Mouse (Mus musculus): ENCODE measurements around the gene Olfr94. TPM values are rescaled to one million over a fixed set of nuclear protein-coding genes. Genes with fewer than 3 reads are reported as not detected.
"Not testable (repeated sequence)": the region's sequence is repeated elsewhere in the genome, so short reads cannot be mapped to it uniquely, and the experiment has no call there.

Olfr94 gene
- polyA plus RNA-seq (2011; ENCODE audit: insufficient read depth, insufficient read length, low read depth, missing spikeins): 0.37 TPM in 1 of 2 replicates, not detected in the other

DNA sequence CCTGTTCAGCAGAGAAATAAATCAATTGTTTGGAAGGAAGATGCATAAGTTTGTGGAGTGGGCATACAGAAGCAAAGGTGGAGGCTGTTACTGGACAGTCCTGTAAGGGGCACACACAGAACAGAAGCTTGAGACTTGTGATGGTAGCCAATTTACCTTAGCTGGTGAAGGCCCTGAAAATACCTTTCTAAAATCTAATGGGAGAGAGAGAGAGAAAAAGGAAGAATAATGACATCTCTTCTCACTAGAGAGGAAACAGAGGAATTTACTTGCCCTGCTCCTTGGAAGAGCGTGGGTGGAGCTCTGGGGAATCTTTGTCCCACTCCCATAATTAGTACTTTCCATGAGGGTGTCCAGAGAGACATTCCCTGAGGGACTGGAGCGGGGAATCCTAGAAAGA is at the start of gene Olfr94:
Gene Olfr94 (minus strand): TSS at position 101 of the 400 bp plus-strand sequence.
- TF ChIP-seq EP300 (IDR thresholded peaks at IDR 0.05; ENCODE audit: insufficient read depth, low read depth, low read length) (no peak), POLR2A (IDR thresholded peaks at IDR 0.05; ENCODE audit: insufficient read depth, low read length) (no peak), CTCF (IDR thresholded peaks at IDR 0.05; ENCODE audit: low read depth, low read length) (no peak)
- Histone ChIP-seq H3K4me3 (ENCODE audit: low read depth, low read length) (no peak within 1 kb of the TSS), H3K27me3 (ENCODE audit: control insufficient read depth, insufficient read depth, low read length, poor library complexity, severe bottlenecking) (no peaks in the 10 kb centered on the region), H3K4me1 (ENCODE audit: control insufficient read depth, insufficient read depth, low read length) (no peaks in the 10 kb centered on the region), H3K27ac (ENCODE audit: insufficient read depth, low read length) (no peak within 1 kb of the TSS), H3K36me3 (ENCODE audit: control insufficient read depth, insufficient read depth, low read length, poor library complexity, severe bottlenecking) (no peaks in the 10 kb centered on the region), H3K9me3 (replicated peaks; ENCODE audit: control insufficient read depth, insufficient read depth, low read length, poor library complexity, severe bottlenecking) (no peaks in the 10 kb centered on the region), H3K9ac (ENCODE audit: low read depth, poor library complexity, severe bottlenecking) (no peak within 1 kb of the TSS)

DNA sequence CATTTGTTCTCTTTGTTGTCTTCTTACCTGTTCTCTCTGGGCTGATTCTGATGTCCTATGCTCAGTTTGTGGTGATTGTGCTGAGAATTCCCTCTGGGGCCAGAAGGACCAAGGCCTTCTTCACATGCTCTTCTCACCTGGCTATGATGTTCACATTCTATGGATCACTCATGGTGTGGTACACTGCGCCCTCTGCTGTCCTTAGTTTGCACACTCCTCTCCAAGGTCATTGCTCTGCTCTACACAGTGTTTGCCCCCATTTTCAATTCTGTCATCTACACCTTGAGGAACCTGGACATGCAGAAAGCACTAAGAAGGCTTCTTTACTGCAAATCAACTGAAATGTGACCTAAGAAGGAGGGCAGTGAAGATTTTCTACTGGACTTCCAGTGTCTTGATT is 49.8 kb upstream of the Olfr94 start:
- H3K36me3 ChIP-seq (ENCODE audit: control insufficient read depth, insufficient read depth, low read length, poor library complexity, severe bottlenecking): no peaks in the 10 kb centered on the region
- H3K27me3 ChIP-seq (ENCODE audit: control insufficient read depth, insufficient read depth, low read length, poor library complexity, severe bottlenecking): no peaks in the 10 kb centered on the region
- no peaks in the 10 kb centered on the region for H3K9me3 ChIP-seq (replicated peaks; ENCODE audit: control insufficient read depth, insufficient read depth, low read length, poor library complexity, severe bottlenecking)
- H3K9ac ChIP-seq (ENCODE audit: low read depth, poor library complexity, severe bottlenecking): no peak overlapping the region
- no peak overlapping the region for H3K27ac ChIP-seq (ENCODE audit: insufficient read depth, low read length)
- TF ChIP-seq POLR2A (IDR thresholded peaks at IDR 0.05; ENCODE audit: insufficient read depth, low read length) (no peak), CTCF (IDR thresholded peaks at IDR 0.05; ENCODE audit: low read depth, low read length) (peak; percentile 75)
- H3K4me3 ChIP-seq (ENCODE audit: low read depth, low read length): no peak overlapping the region
- no peaks in the 10 kb centered on the region for H3K4me1 ChIP-seq (ENCODE audit: control insufficient read depth, insufficient read depth, low read length)

DNA sequence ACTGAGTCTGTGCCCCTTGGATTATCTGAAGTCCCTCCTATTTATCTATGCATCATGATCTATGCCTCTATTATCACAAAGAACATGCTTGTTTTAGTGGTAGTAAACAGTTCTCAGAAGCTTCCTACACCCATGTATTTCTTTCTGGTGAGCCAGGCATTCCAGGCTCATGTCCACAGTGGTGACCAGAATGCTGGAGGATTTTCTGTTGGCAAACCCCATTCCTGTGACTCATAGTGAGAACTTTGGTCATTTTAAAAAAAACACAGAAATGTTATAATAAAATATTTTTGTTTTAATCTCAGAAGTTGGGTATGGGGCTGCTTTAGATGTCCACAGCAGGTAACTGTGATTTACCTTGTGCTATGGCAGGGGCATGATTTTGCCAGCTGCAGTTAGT is 48.7 kb upstream of the Olfr94 start:
- Histone ChIP-seq H3K27ac (ENCODE audit: insufficient read depth, low read length) (no peak overlapping the region), H3K4me1 (ENCODE audit: control insufficient read depth, insufficient read depth, low read length) (no peaks in the 10 kb centered on the region), H3K36me3 (ENCODE audit: control insufficient read depth, insufficient read depth, low read length, poor library complexity, severe bottlenecking) (no peaks in the 10 kb centered on the region), H3K9me3 (replicated peaks; ENCODE audit: control insufficient read depth, insufficient read depth, low read length, poor library complexity, severe bottlenecking) (no peaks in the 10 kb centered on the region), H3K4me3 (ENCODE audit: low read depth, low read length) (no peak overlapping the region), H3K27me3 (ENCODE audit: control insufficient read depth, insufficient read depth, low read length, poor library complexity, severe bottlenecking) (no peaks in the 10 kb centered on the region), H3K9ac (ENCODE audit: low read depth, poor library complexity, severe bottlenecking) (no peak overlapping the region)
- TF ChIP-seq EP300 (IDR thresholded peaks at IDR 0.05; ENCODE audit: insufficient read depth, low read depth, low read length) (no peak), CTCF (IDR thresholded peaks at IDR 0.05; ENCODE audit: low read depth, low read length) (no peak), POLR2A (IDR thresholded peaks at IDR 0.05; ENCODE audit: insufficient read depth, low read length) (no peak)

DNA sequence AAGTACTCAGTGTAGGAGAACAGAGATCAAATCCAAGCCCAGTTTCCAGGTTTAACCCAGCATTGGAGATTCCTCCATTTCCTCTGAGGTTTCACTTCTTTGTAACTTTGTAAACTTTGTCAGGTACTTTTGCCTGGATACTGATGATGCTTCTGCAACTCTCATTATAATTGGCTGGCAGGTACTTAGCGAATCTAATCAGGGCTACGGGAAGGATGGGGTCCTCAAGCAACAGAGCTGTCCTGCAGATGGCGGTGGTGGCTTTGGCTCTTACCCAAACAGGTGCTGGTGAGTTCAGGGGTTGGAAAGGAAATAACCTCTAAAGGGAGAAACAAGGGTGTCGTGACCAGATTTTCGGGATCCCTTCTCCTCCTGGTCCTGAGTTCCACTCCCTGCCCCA is 45.9 kb upstream of the Olfr94 start:
- no peaks in the 10 kb centered on the region for H3K36me3 ChIP-seq (ENCODE audit: control insufficient read depth, insufficient read depth, low read length, poor library complexity, severe bottlenecking)
- TF ChIP-seq CTCF (IDR thresholded peaks at IDR 0.05; ENCODE audit: low read depth, low read length) (peak; percentile 45), POLR2A (IDR thresholded peaks at IDR 0.05; ENCODE audit: insufficient read depth, low read length) (no peak), EP300 (IDR thresholded peaks at IDR 0.05; ENCODE audit: insufficient read depth, low read depth, low read length) (no peak)
- no peak overlapping the region for H3K9ac ChIP-seq (ENCODE audit: low read depth, poor library complexity, severe bottlenecking)
- H3K4me1 ChIP-seq (ENCODE audit: control insufficient read depth, insufficient read depth, low read length): no peaks in the 10 kb centered on the region
- no peaks in the 10 kb centered on the region; the same call in 1 of the 2 replicates for H3K9me3 ChIP-seq (replicated peaks; ENCODE audit: control insufficient read depth, insufficient read depth, low read length, poor library complexity, severe bottlenecking)
- H3K4me3 ChIP-seq (ENCODE audit: low read depth, low read length): no peak overlapping the region
- no peak overlapping the region for H3K27ac ChIP-seq (ENCODE audit: insufficient read depth, low read length)
- no peaks in the 10 kb centered on the region for H3K27me3 ChIP-seq (ENCODE audit: control insufficient read depth, insufficient read depth, low read length, poor library complexity, severe bottlenecking)

DNA sequence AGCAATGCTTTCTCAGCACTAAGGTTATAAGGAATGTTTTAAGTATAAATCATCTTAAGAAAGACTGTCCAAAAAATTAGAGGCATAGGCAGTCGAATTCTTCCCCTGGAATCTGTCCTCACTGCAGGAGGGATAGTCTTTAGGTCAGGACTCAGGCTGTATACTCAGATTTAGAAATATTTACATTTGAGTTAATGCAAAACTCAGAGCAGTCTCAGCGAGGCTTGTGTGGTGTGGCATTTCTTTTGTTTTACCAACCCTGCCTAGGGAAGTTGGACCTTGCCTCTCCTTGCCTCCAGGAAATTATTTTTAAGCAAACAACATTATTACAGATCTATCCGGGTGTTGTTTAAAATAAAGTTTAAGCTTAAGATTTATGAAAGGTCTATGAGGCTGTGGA is 41.4 kb upstream of the Olfr94 start:
- no peak overlapping the region for H3K4me3 ChIP-seq (ENCODE audit: low read depth, low read length)
- no peaks in the 10 kb centered on the region for H3K27me3 ChIP-seq (ENCODE audit: control insufficient read depth, insufficient read depth, low read length, poor library complexity, severe bottlenecking)
- H3K27ac ChIP-seq (ENCODE audit: insufficient read depth, low read length): 0 out of 2 replicates have a peak overlapping the region, but pooled peaks have one; percentile 16
- no peaks in the 10 kb centered on the region for H3K4me1 ChIP-seq (ENCODE audit: control insufficient read depth, insufficient read depth, low read length)
- no peak overlapping the region for H3K9ac ChIP-seq (ENCODE audit: low read depth, poor library complexity, severe bottlenecking)
- H3K9me3 ChIP-seq (replicated peaks; ENCODE audit: control insufficient read depth, insufficient read depth, low read length, poor library complexity, severe bottlenecking): peaks cover 23% of the 10 kb centered on the region
- no peaks in the 10 kb centered on the region for H3K36me3 ChIP-seq (ENCODE audit: control insufficient read depth, insufficient read depth, low read length, poor library complexity, severe bottlenecking)
- TF ChIP-seq EP300 (IDR thresholded peaks at IDR 0.05; ENCODE audit: insufficient read depth, low read depth, low read length): no peak

DNA sequence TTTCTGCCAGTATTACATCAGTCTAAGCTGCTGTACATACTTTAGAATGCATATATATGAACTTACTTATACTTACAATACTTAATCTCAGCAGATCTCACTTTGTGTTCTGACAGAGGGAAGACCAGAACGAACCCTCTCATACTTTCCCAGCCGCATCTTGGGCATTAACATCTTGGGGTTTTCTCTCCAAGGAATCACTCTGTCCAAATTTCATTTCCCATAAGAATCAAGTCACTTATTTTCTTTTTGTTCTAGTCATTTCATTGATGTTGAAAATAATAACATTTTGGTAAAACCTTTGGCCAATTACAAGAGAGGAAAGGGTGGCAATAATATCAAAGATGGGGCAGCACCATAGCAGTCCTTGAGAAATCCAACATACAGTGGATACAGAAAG is 36.4 kb upstream of the Olfr94 start, which contains the start of gene Olfr97:
Gene Olfr97 (minus strand): TSS at position 101 of the 400 bp plus-strand sequence.
- not testable (repeated sequence) for H3K4me1 ChIP-seq (ENCODE audit: control insufficient read depth, insufficient read depth, low read length); H3K36me3 ChIP-seq (ENCODE audit: control insufficient read depth, insufficient read depth, low read length, poor library complexity, severe bottlenecking); H3K27ac ChIP-seq (ENCODE audit: insufficient read depth, low read length); H3K27me3 ChIP-seq (ENCODE audit: control insufficient read depth, insufficient read depth, low read length, poor library complexity, severe bottlenecking); H3K9ac ChIP-seq (ENCODE audit: low read depth, poor library complexity, severe bottlenecking); H3K4me3 ChIP-seq (ENCODE audit: low read depth, low read length)
- peaks cover 23% of the 10 kb centered on the region for H3K9me3 ChIP-seq (replicated peaks; ENCODE audit: control insufficient read depth, insufficient read depth, low read length, poor library complexity, severe bottlenecking)
